Mouse (Mus musculus) brown adipose tissue, adult 24 weeks (tissue): Measurements from ENCODE around the gene Ugt1a6b. TPM values are rescaled to one million over a fixed set of nuclear protein-coding genes. Genes with fewer than 3 reads are reported as not detected.
"Not testable (repeated sequence)": the region's sequence is repeated elsewhere in the genome, so short reads cannot be mapped to it uniquely, and the experiment has no call there.

Experiments
- H3K27ac ChIP-seq: fragments of 200-500 bp; replicated peaks from 2 replicates; pipeline ENCODE4 v1.5.1; 2012; ENCODE audit warnings: low read depth, mild to moderate bottlenecking, low read length
- H3K4me1 ChIP-seq: fragments of 200-500 bp; 2 replicates; pipeline ENCODE4 v1.6.1; 2012; ENCODE audit warnings: low read length, mixed read lengths; ENCODE audit not compliant: control insufficient read depth, insufficient read depth, insufficient read length
- H3K4me3 ChIP-seq: fragments of 200-500 bp; 2 replicates; pipeline ENCODE4 v1.5.1; 2012; ENCODE audit warnings: low read depth, mild to moderate bottlenecking, low read length, moderate library complexity; ENCODE audit not compliant: insufficient read depth
- polyA plus RNA-seq: library from polyadenylated mRNA; stranded (reverse); fragments of >200 nt; gene quantifications from 2 replicates; pipeline ENCODE4 v1.2.4, GENCODE M21; 2012; ENCODE audit not compliant: missing spikeins, insufficient read depth, insufficient read length

The Ugt1a6b gene
- polyA plus RNA-seq, 1 experiment = 5.0 TPM

DNA sequence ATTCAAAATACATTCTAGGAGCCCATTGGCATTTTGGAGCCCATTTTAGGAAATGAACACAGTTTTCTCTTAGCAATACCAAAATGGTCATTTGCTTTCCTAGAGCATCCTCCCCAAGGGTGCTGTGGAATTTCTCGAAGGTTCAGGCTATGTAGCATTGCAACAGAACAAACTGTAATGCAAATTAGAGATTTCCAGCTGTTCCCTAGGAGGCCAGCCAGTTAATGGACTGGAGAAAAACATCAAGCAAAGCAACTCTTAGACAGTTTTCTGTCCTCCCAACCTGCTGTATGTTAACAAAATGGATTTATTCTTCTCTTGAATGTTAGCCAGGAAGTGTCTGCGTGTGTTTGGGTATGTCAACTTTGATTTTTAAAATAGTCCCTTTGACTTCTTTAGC, 33.6 kb downstream of the Ugt1a6b start:
- Histone ChIP-seq H3K27ac (no peak overlapping the region), H3K4me1 (peaks cover 3% of the 10 kb centered on the region; the same call in 1 of the 2 replicates), H3K4me3 (no peak overlapping the region)

GRCm38 (mm10) chr1:88137264-88137663, 34.2 kb downstream of the Ugt1a6b start:
- Histone ChIP-seq H3K4me1 (peaks cover 3% of the 10 kb centered on the region; the same call in 1 of the 2 replicates), H3K4me3 (no peak overlapping the region), H3K27ac (no peak overlapping the region)

DNA sequence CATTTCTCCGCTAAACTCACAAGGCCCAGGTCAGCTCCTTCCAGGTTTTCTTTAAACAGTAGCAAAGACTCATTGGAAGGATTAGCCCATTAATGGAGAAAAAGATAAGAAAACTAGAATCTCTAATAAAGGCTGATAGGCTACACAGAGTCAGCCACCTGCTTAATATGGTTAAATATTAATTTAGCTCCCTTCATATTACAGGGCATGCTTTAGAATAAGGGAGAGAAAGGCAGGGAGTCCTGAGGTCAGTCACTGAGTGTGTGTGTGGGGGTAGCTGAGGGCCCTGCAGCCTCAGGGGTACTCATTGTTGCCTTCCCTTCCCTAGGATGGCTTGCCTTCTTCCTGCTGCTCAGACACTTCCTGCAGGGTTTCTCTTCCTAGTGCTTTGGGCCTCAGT, 35.1 kb downstream of the Ugt1a6b start:
- Histone ChIP-seq H3K4me3 (no peak overlapping the region), H3K27ac (no peak overlapping the region), H3K4me1 (peaks cover 3% of the 10 kb centered on the region; the same call in 1 of the 2 replicates)

GRCm38 (mm10) chr1:88140492-88140891, 37.4 kb downstream of the Ugt1a6b start:
- H3K4me3 ChIP-seq, H3K4me1 ChIP-seq, H3K27ac ChIP-seq: not testable (repeated sequence)

DNA sequence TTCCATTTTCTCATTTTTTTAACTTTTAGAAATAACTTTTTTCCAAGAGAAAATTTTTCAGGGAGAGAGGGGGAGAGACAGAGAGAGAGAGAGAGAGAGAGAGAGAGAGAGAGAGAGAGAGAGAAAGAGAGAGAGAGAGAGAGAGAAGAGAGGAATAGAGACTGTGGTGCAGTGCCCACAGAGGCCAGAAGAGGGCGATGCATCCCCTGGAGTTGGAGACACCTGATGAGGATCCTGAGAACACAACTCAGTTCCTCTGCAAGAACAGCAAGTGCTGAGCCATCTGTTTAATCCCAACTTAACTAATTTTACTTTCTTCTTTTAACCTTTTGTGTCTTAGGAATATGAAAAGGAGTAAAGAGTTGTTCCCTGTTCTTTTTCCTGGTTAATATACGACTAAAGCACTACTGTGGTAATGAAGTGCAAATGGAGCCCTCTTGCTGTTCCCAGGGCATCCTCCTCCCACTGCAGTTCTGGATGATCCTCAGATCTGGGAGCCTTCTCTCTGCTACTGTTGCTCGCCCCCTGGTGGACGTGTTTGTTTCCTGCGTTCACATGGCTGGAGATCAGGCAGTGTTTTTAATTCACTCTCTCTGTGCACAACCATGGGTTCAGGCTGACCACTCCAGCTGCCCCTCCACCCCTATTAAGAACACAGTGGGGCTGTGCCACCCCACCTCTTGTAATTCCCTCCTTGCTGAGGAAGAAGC, 41.1 kb downstream of the Ugt1a6b start:
- not testable (repeated sequence) for H3K27ac ChIP-seq, H3K4me1 ChIP-seq, H3K4me3 ChIP-seq

- not testable (repeated sequence) for H3K4me1 ChIP-seq, H3K4me3 ChIP-seq, H3K27ac ChIP-seq
These were observed 42.2 kb downstream of the Ugt1a6b start for GRCm38 (mm10) chr1:88145278-88145677.

DNA sequence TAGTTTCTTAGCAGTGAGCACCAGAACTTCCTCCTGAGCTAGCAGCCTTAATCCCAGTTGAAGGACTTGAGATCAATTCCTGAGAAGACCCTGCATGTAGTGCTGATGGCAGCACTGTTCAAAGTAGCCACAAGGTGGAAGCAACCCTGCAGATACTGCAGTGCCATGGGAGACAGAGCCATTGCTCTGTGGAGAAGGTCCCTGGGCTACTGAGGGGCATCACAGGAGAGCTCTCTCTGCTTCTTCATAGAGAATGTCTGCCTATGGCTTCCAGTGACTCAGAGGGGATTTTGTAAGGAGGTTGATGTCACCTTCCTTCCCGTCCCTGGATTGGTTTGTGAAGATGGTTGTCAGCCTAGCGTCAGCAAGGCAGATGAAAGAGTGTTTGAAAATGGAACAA, 47.1 kb downstream of the Ugt1a6b start:
- H3K4me1 ChIP-seq, H3K27ac ChIP-seq, H3K4me3 ChIP-seq: not testable (repeated sequence)

GRCm38 (mm10) chr1:88158430-88158829, 55.4 kb downstream of the Ugt1a6b start:
- Histone ChIP-seq H3K4me1 (no peaks in the 10 kb centered on the region), H3K27ac (no peak overlapping the region), H3K4me3 (no peak overlapping the region)

DNA sequence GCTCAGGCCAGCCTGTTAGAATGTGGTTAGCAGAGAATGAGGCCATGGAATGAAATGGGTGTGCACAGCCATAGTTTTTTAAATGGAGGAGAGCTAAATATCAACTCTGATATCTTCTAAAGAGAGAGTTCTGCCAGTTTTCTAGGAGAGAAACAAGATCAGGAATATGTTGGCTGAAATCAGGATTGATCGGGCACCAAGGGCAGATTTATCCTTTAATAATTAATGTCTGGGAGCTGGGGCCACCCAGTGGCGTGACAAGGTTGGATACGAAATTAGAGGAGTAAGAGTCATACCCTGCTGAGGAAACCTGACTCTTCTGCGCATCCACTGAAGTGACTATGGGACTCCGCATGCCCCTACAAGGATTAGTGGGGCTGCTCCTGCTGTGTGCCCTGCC, 62.7 kb downstream of the Ugt1a6b start, which contains the start of gene Ugt1a5:
Gene Ugt1a5, plus strand, starts transcription at position 302 of the 400 bp plus-strand sequence.
- Histone ChIP-seq H3K4me3 (no peak within 1 kb of the TSS), H3K27ac (no peak within 1 kb of the TSS), H3K4me1 (no peaks in the 10 kb centered on the region)

DNA sequence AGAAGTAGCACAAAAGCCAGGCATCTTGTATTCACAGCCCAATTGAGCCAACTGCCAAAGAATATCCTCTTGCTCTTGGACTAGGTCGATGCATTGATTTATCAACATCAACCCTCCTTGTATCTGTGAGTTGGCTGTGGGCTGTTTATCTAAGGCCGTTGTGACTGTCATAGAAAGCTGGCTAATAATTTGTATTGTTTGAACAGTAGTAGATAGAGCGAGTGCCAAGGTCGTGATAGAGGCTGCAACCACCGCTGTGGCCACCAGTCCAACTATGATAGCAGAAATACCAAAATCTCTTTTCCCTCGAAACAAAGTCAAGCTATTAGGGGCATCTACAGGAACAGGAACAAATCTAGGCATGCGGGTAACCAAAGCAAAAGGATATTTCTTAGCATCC, 69.1 kb downstream of the Ugt1a6b start:
- H3K4me1 ChIP-seq, H3K4me3 ChIP-seq, H3K27ac ChIP-seq: not testable (repeated sequence)

GRCm38 (mm10) chr1:88179657-88180056, 76.6 kb downstream of the Ugt1a6b start:
- Histone ChIP-seq H3K27ac (no peak overlapping the region), H3K4me3 (no peak overlapping the region), H3K4me1 (no peaks in the 10 kb centered on the region)

- Histone ChIP-seq H3K27ac (no peak overlapping the region), H3K4me3 (no peak overlapping the region), H3K4me1 (no peaks in the 10 kb centered on the region)
These were observed 83.4 kb downstream of the Ugt1a6b start for GRCm38 (mm10) chr1:88186325-88186935.

DNA sequence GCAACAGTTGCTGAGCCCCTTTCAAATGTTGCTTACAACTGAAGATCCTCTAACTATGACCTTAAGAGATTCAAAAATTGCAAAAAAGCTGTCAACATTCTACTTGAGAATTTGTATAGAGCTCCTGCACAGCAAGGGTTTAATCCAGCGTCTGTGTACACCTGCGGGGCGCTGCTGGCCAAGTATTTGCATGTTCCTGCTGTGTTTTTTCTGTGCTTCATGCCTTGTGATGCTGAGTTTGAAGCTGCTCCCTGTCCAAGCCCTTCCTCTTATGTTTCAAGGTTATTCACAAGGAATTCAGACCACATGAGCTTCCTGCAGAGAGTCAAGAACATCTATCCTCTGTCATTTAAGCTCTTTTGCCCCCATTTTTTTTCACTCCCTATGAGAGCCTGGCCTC, 89.1 kb downstream of the Ugt1a6b start:
- Histone ChIP-seq H3K4me3 (no peak overlapping the region), H3K4me1 (no peaks in the 10 kb centered on the region), H3K27ac (no peak overlapping the region)

DNA sequence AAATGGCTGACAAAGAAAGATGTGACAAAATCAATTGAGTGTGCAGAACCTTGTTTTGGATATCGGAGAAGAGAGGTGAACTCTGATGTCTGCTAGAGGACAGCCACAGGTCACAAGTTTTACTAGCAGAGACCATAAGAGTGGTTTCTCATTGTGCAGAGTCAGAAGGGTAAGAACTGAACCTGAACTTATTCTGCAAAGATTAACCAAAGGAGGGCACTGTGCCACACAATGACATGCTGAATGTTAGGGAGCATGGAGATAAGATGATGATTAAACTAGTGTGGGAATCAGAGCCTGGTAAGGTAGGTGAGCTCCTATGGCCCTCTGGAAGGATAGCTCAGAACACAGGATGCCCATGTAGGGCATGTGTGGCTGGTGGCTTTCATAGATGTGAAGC, 92.6 kb downstream of the Ugt1a6b start:
- Histone ChIP-seq H3K4me3 (no peak overlapping the region), H3K4me1 (no peaks in the 10 kb centered on the region), H3K27ac (no peak overlapping the region)

DNA sequence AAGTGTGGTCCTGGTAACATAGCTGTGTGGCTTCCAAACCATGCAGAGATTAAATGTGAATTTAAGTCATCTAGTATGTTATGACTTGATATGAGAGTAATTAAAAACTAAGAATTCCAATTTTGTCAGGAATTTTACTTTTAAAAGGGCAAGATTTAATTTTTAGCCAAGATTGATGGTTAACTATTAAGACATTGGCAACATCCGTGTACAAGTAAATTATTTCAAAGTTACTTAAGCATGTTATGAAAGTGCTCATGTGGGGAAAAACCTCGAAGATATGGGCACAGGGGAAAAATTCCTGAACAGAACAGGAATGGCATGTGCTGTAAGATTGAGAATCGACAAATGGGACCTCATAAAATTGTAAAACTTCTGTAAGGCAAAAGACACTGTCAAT, 94.4 kb downstream of the Ugt1a6b start:
- no peaks in the 10 kb centered on the region for H3K4me1 ChIP-seq
- no peak overlapping the region for H3K27ac ChIP-seq
- H3K4me3 ChIP-seq = no peak overlapping the region

- Histone ChIP-seq H3K4me1 (no peaks in the 10 kb centered on the region), H3K4me3 (no peak overlapping the region), H3K27ac (no peak overlapping the region)
These were observed 96.9 kb downstream of the Ugt1a6b start for GRCm38 (mm10) chr1:88199996-88200395.
